ENCODE assay signal across 18 mouse cellular contexts in genomic region chr17:33539878-33540277, GRCm38 (mm10).
"Had no signal": no experiment of that assay in that cellular context is flagged by ENCODE, and none has a peak within 500 bp of the region (broad histone marks: within the 10 kb centered on the region; RNA-seq: fewer than 3 reads in every experiment).

No protein-coding gene starts in this region.

- H3K27me3 ChIP-seq: heart, embryonic 12.5 days; hindbrain, embryonic 12.5 days; intestine, embryonic 15.5 days; limb, embryonic 12.5 days; liver, embryonic 13.5 days; liver, embryonic 15.5 days had no signal

- ATAC-seq: hindbrain, embryonic 16.5 days; inflammation-experienced regulatory T-cells, adult 6 months; intestine, embryonic 15.5 days; intestine, postnatal 0 days; liver, postnatal 0 days had no signal

- H3K9me3 ChIP-seq: heart, embryonic 12.5 days; hindbrain, embryonic 10.5 days; hindbrain, embryonic 12.5 days; intestine, embryonic 15.5 days; limb, embryonic 10.5 days; limb, embryonic 12.5 days; liver, embryonic 13.5 days; liver, embryonic 15.5 days had no signal

- H3K4me1 ChIP-seq: heart, embryonic 12.5 days; hindbrain, embryonic 10.5 days; hindbrain, embryonic 12.5 days; intestine, embryonic 15.5 days; limb, embryonic 10.5 days; limb, embryonic 12.5 days; liver, embryonic 13.5 days; liver, embryonic 15.5 days had no signal

- DNase-seq: gastrocnemius, postnatal 25 days; liver, embryonic 13.5 days had no signal

- H3K4me3 ChIP-seq: gastrocnemius, adult 2 months; heart, adult 2 months; heart, embryonic 12.5 days; hindbrain, embryonic 10.5 days; hindbrain, embryonic 12.5 days; intestine, embryonic 15.5 days; layer of hippocampus, adult 2 months; left cerebral cortex, adult 2 months; limb, embryonic 10.5 days; limb, embryonic 12.5 days; liver, embryonic 13.5 days; liver, embryonic 15.5 days had no signal

- H3K27ac ChIP-seq: gastrocnemius, adult 2 months; heart, adult 2 months; hindbrain, embryonic 10.5 days; hindbrain, embryonic 12.5 days; hindbrain, embryonic 14.5 days; intestine, embryonic 15.5 days; layer of hippocampus, adult 2 months; left cerebral cortex, adult 2 months; limb, embryonic 10.5 days; limb, embryonic 12.5 days; liver, embryonic 13.5 days; liver, embryonic 15.5 days had no signal

- H3K36me3 ChIP-seq: intestine, embryonic 15.5 days; liver, embryonic 15.5 days had no signal
